Comparison of ENCODE assay signal across 1 mouse cellular context in the genomic region with DNA sequence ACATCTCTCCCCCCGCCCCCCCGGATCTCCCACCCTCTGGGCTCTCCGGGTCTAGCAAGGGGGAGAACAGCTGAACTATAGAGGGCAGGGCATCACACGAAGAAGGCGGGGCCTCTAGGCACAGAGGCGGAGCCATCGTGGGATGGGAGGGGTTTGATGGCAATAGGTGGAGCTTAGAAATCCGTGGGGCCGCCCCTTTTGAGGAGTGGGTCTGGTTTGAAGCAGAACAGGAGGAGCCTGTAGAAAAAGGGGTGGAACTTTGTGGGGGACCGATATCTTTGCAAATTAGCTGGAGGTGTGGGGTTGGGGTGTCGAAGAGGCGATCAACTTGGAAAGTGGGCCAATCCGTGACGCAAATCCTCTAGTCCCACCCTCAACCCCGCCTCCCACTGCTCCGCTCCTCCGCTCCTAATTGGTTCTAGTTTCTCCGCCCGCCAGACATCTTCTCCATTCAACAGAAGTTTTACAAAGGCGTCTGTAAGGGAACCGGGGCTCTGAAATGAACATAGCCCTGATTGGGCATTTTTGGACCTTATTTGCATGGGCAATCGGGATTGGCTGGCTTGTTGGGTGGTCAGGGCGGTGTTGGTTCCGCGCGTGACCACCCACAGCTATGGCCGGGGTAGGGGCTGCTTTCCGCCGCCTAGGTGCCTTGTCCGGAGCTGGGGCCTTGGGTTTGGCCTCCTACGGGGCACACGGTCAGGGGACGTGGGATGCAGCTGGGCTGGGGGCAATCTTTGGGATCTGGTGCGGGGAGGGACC.
TF ChIP-seq lines count a peak whose summit lies in the region.

A gene (plus strand): TSS at position 563 of the 762 bp plus-strand sequence.

TF ChIP-seq in MEL, 35 proteins besides CTCF, POLR2A, EP300 and RAD21 (continued from another document):
- TF ChIP-seq USF1 (IDR thresholded peaks at IDR 0.05; ENCODE audit: low read depth, low read length) (peak; percentile 78), ZMIZ1 (IDR thresholded peaks at IDR 0.05; ENCODE audit: low read depth, low read length) (no peak), KAT2A (conservative IDR thresholded peaks at IDR 0.05; ENCODE audit: low read depth, low read length) (no peak; the same call in 1 of the 2 replicates), ETS1 (IDR thresholded peaks at IDR 0.05; ENCODE audit: low read depth, low read length) (0 out of 2 replicates have a peak, but pooled peaks have one; percentile 45), MAZ (IDR thresholded peaks at IDR 0.05; ENCODE audit: low read depth, low read length) (peak; percentile 66), TCF12 (IDR thresholded peaks at IDR 0.05; ENCODE audit: low read depth, low read length) (peak; percentile 33), USF2 (IDR thresholded peaks at IDR 0.05; ENCODE audit: borderline replicate concordance in 1 of 2, insufficient read depth in 1 of 2, low read depth in 1 of 2, low read length in 2 of 2) (no peak), POLR2AphosphoS5 (IDR thresholded peaks at IDR 0.05; ENCODE audit: borderline replicate concordance, low read depth, low read length) (no peak), GABPA (IDR thresholded peaks at IDR 0.05; ENCODE audit: low read depth, low read length) (peak; percentile 90; the same call in 1 of the 2 replicates)
